Mouse (Mus musculus): ENCODE data around the gene Cdipt. TPM values are rescaled to one million over a fixed set of nuclear protein-coding genes. Genes with fewer than 3 reads are reported as not detected.

Gene Cdipt
- polyA plus RNA-seq, 1 experiment, result not detected

DNA sequence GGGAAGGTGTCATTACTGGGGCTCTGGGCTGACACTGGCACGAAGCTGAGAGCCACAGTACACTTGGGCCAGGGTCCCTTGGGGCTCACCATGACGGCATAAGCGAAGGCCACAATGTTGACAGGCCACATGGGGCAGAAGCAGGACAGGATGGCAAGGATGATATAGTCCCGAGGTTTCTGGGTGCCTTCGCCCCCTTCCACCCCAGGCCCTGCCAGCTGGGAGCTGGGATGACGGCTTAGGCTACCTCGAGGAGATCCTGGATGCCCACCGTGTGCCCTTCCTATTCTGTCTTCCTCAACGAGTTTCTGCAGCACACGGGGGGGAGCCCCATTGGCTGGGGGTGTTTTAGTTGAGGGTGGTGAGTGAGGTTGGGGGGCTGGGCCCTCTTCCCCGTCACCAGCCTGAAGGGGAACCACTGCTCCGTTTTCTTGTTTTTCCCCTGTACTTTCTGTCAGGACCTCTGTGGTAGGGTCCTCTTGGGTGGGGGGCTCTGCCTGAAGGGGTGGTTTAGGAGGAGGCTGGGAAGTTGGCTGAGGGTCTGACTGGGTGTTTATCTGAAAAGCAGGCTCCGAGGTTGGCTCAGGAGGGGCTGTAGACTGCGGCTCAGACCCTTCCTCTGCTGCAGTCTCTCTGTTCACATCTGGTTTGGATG lies 43.7 kb downstream of the Cdipt start:
- TF ChIP-seq CTCF (IDR thresholded peaks at IDR 0.05; ENCODE audit: insufficient read depth, low read depth, low read length) (no peak), POLR2A (IDR thresholded peaks at IDR 0.05; ENCODE audit: insufficient read depth, low read depth, low read length) (no peak)
- Histone ChIP-seq H3K4me3 (ENCODE audit: insufficient read depth, low read depth, low read length) (peak overlapping the region; percentile 61), H3K4me1 (ENCODE audit: control insufficient read depth, insufficient read depth, low read length) (peaks cover 70% of the 10 kb centered on the region), H3K27ac (ENCODE audit: insufficient read depth, low read depth, low read length) (peak overlapping the region; percentile 56; the same call in 1 of the 2 replicates)
- WGBS, result 57% methylated on average over 14 of the region's 14 CpGs

DNA sequence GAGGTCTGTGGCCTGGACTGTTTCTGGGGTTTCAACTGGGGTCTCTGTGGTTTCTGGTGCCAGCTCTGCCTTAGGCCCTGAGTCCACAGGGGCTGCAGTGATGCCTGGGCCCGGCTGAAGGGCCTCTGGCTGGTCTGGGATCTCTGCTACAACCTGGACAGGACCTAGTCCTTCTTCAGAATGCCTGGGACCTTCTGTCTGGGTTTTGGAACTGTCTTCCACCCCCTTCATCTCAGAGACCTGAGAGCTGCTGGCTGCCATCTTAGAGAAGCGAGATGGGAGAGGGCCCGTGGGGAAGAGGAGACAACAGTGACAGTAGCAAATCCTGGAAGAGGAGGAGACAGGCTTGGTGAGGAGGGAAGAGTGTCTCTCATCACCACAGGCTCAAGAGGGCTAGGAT lies 44.3 kb downstream of the Cdipt start:
- peaks cover 71% of the 10 kb centered on the region for H3K4me1 ChIP-seq (ENCODE audit: control insufficient read depth, insufficient read depth, low read length)
- WGBS, result 36% methylated on average over 3 of the region's 3 CpGs
- H3K27ac ChIP-seq (ENCODE audit: insufficient read depth, low read depth, low read length), result peak overlapping the region; percentile 56
- TF ChIP-seq CTCF (IDR thresholded peaks at IDR 0.05; ENCODE audit: insufficient read depth, low read depth, low read length) (no peak), POLR2A (IDR thresholded peaks at IDR 0.05; ENCODE audit: insufficient read depth, low read depth, low read length) (no peak)
- H3K4me3 ChIP-seq (ENCODE audit: insufficient read depth, low read depth, low read length), result peak overlapping the region; percentile 61

DNA sequence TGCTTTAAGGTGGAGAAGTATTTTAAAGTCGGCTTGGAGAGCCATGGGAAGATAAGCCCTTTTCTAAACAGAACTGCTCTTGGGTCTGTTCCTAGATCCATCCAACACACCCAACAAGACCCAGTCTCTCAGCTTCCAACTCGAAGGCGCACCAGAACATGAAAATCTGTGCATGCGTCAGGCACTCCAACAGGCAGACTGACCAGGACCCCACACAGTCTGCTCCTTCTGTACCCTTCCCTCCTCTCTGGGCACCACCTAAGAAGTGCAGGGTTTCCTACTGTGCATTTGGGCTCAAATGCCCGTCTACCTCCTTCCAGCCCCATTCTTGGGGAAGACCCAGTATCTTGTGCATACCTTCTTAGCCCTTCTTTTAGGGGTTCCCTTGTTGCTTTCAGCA lies 44.8 kb downstream of the Cdipt start:
- peak overlapping the region; percentile 61 for H3K4me3 ChIP-seq (ENCODE audit: insufficient read depth, low read depth, low read length)
- TF ChIP-seq POLR2A (IDR thresholded peaks at IDR 0.05; ENCODE audit: insufficient read depth, low read depth, low read length) (no peak), CTCF (IDR thresholded peaks at IDR 0.05; ENCODE audit: insufficient read depth, low read depth, low read length) (no peak)
- H3K4me1 ChIP-seq (ENCODE audit: control insufficient read depth, insufficient read depth, low read length), result peaks cover 71% of the 10 kb centered on the region
- WGBS, result 15% methylated on average over 5 of the region's 5 CpGs
- H3K27ac ChIP-seq (ENCODE audit: insufficient read depth, low read depth, low read length), result peak overlapping the region; percentile 56

DNA sequence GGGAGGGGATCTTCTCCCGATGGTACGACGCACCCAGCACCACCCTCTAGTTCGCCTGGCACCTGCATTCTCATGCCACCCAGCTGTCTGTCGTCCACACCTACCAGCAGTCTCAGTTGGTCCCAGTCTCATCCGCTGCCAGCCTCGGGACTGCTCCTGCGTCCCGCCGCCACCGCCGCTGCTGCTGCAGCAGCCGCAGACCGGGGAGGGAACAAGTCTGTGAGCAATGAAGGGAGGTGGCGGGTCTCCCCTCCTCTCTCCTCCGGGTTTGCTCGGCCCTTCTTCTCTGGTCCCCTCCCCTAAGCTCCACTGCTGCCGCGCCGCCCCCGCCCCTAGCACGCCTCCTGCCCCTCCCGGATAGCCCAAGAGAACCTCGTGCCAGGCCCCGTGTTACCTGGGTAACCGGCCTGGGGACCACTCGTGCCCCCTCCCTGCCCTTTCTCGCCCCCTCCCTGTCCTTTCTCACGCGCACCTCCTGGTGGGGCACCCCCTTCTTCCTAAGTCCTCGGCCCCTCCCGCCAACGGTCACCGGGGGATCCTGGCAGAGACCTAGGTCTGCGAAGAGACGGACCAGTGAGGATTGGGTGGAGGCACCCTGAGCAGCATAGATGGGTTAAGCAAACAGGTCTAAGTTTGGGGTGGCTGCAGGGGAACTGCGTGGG lies 45.3 kb downstream of the Cdipt start, which contains the start of the genes Gm42742 and Prrt2:
Gm42742 (minus strand) TSS at position 197 of the 662 bp plus-strand sequence.
Prrt2 (minus strand) TSS at position 311 of the 662 bp plus-strand sequence.
- peak within 1 kb of the TSS; percentile 60 for H3K27ac ChIP-seq (ENCODE audit: insufficient read depth, low read depth, low read length)
- H3K4me3 ChIP-seq (ENCODE audit: insufficient read depth, low read depth, low read length), result peak within 1 kb of the TSS; percentile 61
- TF ChIP-seq POLR2A (IDR thresholded peaks at IDR 0.05; ENCODE audit: insufficient read depth, low read depth, low read length) (peak; percentile 9; the same call in 1 of the 2 replicates), CTCF (IDR thresholded peaks at IDR 0.05; ENCODE audit: insufficient read depth, low read depth, low read length) (no peak)
- H3K4me1 ChIP-seq (ENCODE audit: control insufficient read depth, insufficient read depth, low read length), result peaks cover 67% of the 10 kb centered on the region
- 2% methylated on average over 36 of the region's 37 CpGs for WGBS

DNA sequence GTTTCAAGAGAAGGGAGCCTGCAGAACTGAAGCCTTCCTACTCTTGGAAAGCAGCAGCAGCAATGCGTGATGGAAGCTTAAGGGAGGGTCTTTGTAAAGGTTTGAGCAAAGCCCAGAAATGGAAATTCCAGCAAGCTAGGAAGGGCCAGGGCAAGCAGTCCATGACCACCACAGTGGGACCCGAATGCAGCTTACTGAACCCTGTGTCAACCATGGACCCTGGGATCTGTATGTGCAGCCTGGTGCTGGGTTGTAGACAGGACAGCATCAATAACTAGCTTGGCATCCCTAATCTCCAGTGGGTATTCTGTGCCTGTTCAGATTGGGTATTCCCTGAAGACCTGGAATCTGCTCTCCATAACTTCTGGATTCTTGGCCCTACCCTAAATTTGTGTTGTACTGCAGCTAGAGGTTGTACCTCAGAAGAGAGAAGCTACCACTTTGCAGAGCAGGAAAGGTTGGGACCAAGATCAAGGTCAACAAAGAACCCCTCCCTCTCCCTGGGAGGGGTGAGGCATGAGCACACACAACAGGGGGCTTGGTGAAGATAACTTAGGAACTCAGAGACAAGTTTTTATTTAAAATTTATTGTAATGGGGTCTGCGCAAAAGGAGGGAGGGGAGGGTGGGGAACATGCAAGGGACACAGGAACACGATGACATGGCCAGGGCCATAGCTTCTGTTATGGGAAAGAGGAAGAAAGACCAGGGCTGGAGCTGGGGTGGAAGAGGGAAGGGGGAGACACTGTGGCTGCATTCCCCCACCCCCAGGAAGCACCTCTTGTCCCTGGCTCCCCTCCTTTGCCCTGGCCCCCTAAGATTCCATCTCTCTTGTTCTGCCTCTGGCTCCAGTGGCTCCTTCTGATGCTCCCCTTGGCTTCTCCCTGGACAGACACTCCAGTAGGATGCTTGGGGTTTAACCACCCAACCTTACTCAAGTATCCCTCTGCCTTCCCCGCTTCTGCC lies 46.1 kb downstream of the Cdipt start:
- H3K4me1 ChIP-seq (ENCODE audit: control insufficient read depth, insufficient read depth, low read length), result peaks cover 67% of the 10 kb centered on the region
- peak overlapping the region; percentile 61 for H3K4me3 ChIP-seq (ENCODE audit: insufficient read depth, low read depth, low read length)
- H3K27ac ChIP-seq (ENCODE audit: insufficient read depth, low read depth, low read length), result peak overlapping the region; percentile 60
- WGBS, result 33% methylated on average over 5 of the region's 5 CpGs
- TF ChIP-seq CTCF (IDR thresholded peaks at IDR 0.05; ENCODE audit: insufficient read depth, low read depth, low read length) (no peak), POLR2A (IDR thresholded peaks at IDR 0.05; ENCODE audit: insufficient read depth, low read depth, low read length) (no peak)

DNA sequence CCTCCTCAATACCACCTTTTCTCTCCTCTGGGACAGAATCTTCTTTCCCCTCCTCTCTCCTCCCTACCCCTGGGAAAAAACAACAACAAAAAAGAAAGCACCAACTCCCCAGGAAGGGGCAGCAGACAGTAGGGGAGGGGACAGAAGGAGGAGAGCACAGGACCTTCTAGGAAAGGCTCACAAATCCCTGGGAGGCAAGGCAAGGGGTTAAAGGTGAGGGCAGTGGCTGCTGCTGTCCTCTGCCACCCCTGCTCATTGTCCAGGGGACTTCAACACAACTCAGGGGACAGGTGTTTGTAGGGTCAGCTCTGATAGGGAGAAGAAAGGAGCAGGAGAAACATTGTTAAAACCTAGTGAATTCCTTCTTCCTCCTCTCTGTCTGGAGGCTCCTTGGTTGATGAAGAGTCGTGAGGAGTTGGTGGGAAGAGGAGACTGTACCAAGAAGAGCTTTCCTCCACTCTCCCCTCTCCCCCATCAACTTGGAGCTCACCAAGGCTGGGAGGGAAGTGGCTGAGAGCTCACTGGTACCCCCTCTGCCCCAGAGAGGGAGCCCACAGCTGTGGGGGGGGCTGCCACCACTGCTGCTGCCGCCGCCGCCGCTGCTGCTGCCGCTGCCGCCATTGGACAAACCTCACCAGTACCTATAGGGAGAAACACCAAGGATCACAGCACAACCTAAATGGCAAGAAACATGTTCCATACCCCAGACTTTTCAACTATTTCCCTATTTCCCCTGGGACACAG lies 47.0 kb downstream of the Cdipt start:
- no peak overlapping the region for H3K27ac ChIP-seq (ENCODE audit: insufficient read depth, low read depth, low read length)
- peaks cover 64% of the 10 kb centered on the region for H3K4me1 ChIP-seq (ENCODE audit: control insufficient read depth, insufficient read depth, low read length)
- TF ChIP-seq CTCF (IDR thresholded peaks at IDR 0.05; ENCODE audit: insufficient read depth, low read depth, low read length) (no peak), POLR2A (IDR thresholded peaks at IDR 0.05; ENCODE audit: insufficient read depth, low read depth, low read length) (no peak)
- 72% methylated on average over 7 of the region's 7 CpGs for WGBS
- no peak overlapping the region for H3K4me3 ChIP-seq (ENCODE audit: insufficient read depth, low read depth, low read length)

DNA sequence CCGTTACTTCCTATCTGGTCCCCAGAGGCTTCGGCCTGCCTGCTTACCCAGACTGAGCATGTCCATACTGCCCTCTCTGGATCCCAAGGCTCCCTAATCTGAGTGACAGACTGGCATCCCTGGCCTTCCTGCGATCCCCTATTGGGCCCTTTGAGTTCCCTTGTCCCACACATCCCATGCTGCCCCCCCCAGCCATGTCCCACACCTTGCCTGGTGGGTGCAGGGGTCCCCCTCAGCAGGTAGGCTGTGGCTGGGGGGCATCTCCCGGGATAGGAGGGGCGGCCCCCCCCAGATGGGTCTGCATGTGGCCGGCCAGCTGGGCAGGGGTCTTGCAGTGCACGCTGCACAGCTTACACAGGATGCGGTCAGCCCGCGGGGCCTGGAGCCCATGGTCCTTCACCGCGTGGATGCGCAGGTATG lies 47.6 kb downstream of the Cdipt start:
- no peak overlapping the region for H3K27ac ChIP-seq (ENCODE audit: insufficient read depth, low read depth, low read length)
- peaks cover 64% of the 10 kb centered on the region for H3K4me1 ChIP-seq (ENCODE audit: control insufficient read depth, insufficient read depth, low read length)
- no peak overlapping the region for H3K4me3 ChIP-seq (ENCODE audit: insufficient read depth, low read depth, low read length)
- WGBS, result 73% methylated on average over 13 of the region's 13 CpGs
- TF ChIP-seq CTCF (IDR thresholded peaks at IDR 0.05; ENCODE audit: insufficient read depth, low read depth, low read length), result no peak
- no peak for TF ChIP-seq POLR2A (IDR thresholded peaks at IDR 0.05; ENCODE audit: insufficient read depth, low read depth, low read length)

Measured in olfactory bulb, adult 2 months (tissue).